Mouse (Mus musculus): ENCODE results near the gene Frem2.

Gene Frem2

GRCm38 (mm10) chr3:53465330-53465729 lies 191.8 kb downstream of the Frem2 start:
- DNase-seq: no peak

GRCm38 (mm10) chr3:53464146-53464698 lies 192.9 kb downstream of the Frem2 start:
- no peak for DNase-seq
